Mouse (Mus musculus) ovary, adult 2 months (tissue): ENCODE measurements around the gene Lime1. TPM values are rescaled to one million over a fixed set of nuclear protein-coding genes. Genes with fewer than 3 reads are reported as not detected.

ENCODE experiments used
- polyA plus RNA-seq: library from polyadenylated mRNA; depleted of rRNA; stranded (reverse); fragments of >200 nt; gene quantifications from 2 replicates; pipeline ENCODE4 v1.2.3, GENCODE M21; 2012; rRNA removed

Gene Lime1
- polyA plus RNA-seq = 191 and 210 TPM in 2 replicates

GRCm38 (mm10) chr2:181379778-181380177, at the start of gene Lime1:
Gene Lime1, plus strand, starts transcription at chr2:181380078.

DNA sequence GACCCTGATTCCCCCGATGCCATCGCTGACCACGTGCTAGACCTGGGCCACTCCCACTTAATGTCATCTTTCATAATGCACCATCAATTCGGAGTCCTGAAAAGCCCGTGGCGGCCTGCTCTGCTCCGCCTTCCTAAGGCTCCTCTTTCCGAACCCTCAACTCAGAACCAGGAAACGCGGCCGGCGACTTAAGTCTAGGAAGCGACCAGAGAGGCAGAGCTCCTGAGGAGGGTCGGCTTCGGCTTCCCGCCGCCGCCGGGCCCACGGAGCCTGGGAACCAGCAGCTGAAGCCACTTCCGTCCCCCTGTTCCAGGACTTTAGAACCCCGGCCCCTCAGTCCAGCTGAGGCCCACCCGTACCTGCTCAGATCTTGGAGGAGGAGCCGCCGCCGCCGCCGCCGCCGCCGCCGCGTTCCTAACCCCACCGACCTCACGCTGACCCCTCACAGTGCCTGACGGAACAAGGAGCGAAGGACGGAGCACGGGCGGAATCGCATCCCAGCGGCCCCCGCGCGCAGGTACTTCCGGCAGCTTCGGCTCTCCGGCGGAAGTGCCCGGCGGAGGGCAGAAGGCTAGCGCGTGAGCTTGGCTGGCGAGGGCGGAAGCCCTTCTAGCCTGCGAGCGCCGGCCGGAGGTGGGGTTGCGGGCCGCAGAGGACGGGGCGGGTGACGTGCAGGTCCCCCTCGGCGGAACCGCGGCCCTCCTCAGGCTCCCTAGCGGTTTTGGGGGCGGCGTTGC, 14.8 kb upstream of the Lime1 start, which contains the start of the genes Zgpat and Arfrp1:
Gene Zgpat, plus strand, starts transcription at position 69 of the 737 bp plus-strand sequence.
Gene Arfrp1, minus strand, starts transcription at position 545 of the 737 bp plus-strand sequence.

Other genes starting within 250 kb of the Lime1 start
- 0.19 TPM in 1 of 2 replicates, not detected in the other for gene Kcnq2, start 244.8 kb upstream of the Lime1 start, polyA plus RNA-seq
- 0.16 and 0.44 TPM in 2 replicates for gene Eef1a2, start 223.1 kb upstream of the Lime1 start, polyA plus RNA-seq
- 126 and 156 TPM in 2 replicates for gene Ppdpf, start 192.8 kb upstream of the Lime1 start, polyA plus RNA-seq
- 0.07 and 0.08 TPM in 2 replicates for gene Ptk6, start 177.3 kb upstream of the Lime1 start, polyA plus RNA-seq
- 0.56 and 1.00 TPM in 2 replicates for gene Srms, start 166.9 kb upstream of the Lime1 start, polyA plus RNA-seq
- gene Fndc11, start 160.1 kb upstream of the Lime1 start, polyA plus RNA-seq = 1.4 and 1.8 TPM in 2 replicates
- gene Helz2, start 138.1 kb upstream of the Lime1 start, polyA plus RNA-seq = 28.3 and 34.1 TPM in 2 replicates
- gene Gmeb2, start 92.0 kb upstream of the Lime1 start, polyA plus RNA-seq = 31.8 and 32.4 TPM in 2 replicates
- 0.36 TPM in 1 of 2 replicates, not detected in the other for gene Stmn3, start 65.6 kb upstream of the Lime1 start, polyA plus RNA-seq
- 53.9 and 70.8 TPM in 2 replicates for gene Rtel1, start 60.3 kb upstream of the Lime1 start, polyA plus RNA-seq
- 71.1 and 77.7 TPM in 2 replicates for gene Zgpat, start 15.2 kb upstream of the Lime1 start, polyA plus RNA-seq
- gene Arfrp1, start 14.7 kb upstream of the Lime1 start, polyA plus RNA-seq = 36.7 and 46.0 TPM in 2 replicates
- gene Zbtb46, start 79.3 kb downstream of the Lime1 start, polyA plus RNA-seq = 16.7 and 16.9 TPM in 2 replicates
- 0.14 and 0.43 TPM in 2 replicates for gene Abhd16b, start 113.1 kb downstream of the Lime1 start, polyA plus RNA-seq
- 62.8 and 108 TPM in 2 replicates for gene Tpd52l2, start 117.1 kb downstream of the Lime1 start, polyA plus RNA-seq
- gene Dnajc5, start 140.4 kb downstream of the Lime1 start, polyA plus RNA-seq = 61.5 and 73.6 TPM in 2 replicates
- 146 and 181 TPM in 2 replicates for gene Uckl1, start 204.8 kb downstream of the Lime1 start, polyA plus RNA-seq
- gene Prpf6, start 211.8 kb downstream of the Lime1 start, polyA plus RNA-seq = 21.1 and 26.7 TPM in 2 replicates
- gene Zfp512b, start 212.7 kb downstream of the Lime1 start, polyA plus RNA-seq = 108 and 116 TPM in 2 replicates
- 41.9 and 44.3 TPM in 2 replicates for gene Samd10, start 219.1 kb downstream of the Lime1 start, polyA plus RNA-seq